Mouse (Mus musculus): ENCODE results near the gene Hydin. TPM values are rescaled to one million over a fixed set of nuclear protein-coding genes. Genes with fewer than 3 reads are reported as not detected.

The Hydin gene
- 1.9 and 2.7 TPM in 2 replicates for polyA plus RNA-seq (2012; rRNA removed)

DNA sequence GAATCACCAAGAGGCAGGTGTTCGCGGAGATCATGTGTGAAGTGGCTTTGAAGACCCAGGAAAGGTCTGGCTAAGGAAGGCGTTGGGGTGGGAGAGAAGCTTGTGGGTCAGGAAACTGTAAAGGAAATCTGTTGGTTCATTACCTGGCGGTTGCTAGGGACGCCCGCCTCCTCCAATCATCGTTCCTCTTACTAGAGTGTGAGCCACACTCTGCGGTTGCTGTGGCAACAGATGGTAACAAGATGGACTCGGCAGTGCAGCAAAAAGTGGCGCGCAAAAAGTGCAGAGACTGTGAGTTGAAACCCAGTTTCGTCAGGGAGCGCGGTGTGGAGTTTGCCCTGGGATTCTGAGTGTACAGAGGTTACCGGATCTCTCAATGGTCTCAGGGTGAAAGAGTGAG, at the start of gene Hydin:
TSS of gene Hydin (plus strand) at position 237 of the 400 bp plus-strand sequence.

GRCm38 (mm10) chr8:110618391-110619207, 351.8 kb downstream of the Hydin start, which contains the start of gene Vac14:
Gene Vac14, plus strand, starts transcription at chr8:110618585.

Other genes starting within 250 kb of the Hydin start
- 6.6 and 13.2 TPM in 2 replicates for gene Chst4, start 227.2 kb upstream of the Hydin start, polyA plus RNA-seq (2012; rRNA removed)
- 2.2 and 2.5 TPM in 2 replicates for gene Zfp612, start 187.2 kb upstream of the Hydin start, polyA plus RNA-seq (2012; rRNA removed)
- gene Gm21964, start 165.8 kb upstream of the Hydin start, polyA plus RNA-seq (2012; rRNA removed): not detected in 2 replicates
- not detected in 2 replicates for gene Gm17720, start 164.2 kb upstream of the Hydin start, polyA plus RNA-seq (2012; rRNA removed)
- 0.13 and 0.28 TPM in 2 replicates for gene Calb2, start 98.8 kb upstream of the Hydin start, polyA plus RNA-seq (2012; rRNA removed)
- 6.1 and 6.8 TPM in 2 replicates for gene Cmtr2, start 51.3 kb upstream of the Hydin start, polyA plus RNA-seq (2012; rRNA removed)